Mouse (Mus musculus): ENCODE data around the gene Slc25a30.

- TF ChIP-seq GATA1 (IDR thresholded peaks at IDR 0.05; ENCODE audit: borderline replicate concordance, low read length) (no peak), FLI1 (IDR thresholded peaks at IDR 0.05; ENCODE audit: low read length) (no peak)
Observed at GRCm38 (mm10) chr14:75751040-75751439, 35.8 kb downstream of the Slc25a30 start.

Data from megakaryocyte, embryonic 14.5 days (primary cell).